Mouse (Mus musculus): Measurements from ENCODE around the gene Lyar.

Lyar gene

DNA sequence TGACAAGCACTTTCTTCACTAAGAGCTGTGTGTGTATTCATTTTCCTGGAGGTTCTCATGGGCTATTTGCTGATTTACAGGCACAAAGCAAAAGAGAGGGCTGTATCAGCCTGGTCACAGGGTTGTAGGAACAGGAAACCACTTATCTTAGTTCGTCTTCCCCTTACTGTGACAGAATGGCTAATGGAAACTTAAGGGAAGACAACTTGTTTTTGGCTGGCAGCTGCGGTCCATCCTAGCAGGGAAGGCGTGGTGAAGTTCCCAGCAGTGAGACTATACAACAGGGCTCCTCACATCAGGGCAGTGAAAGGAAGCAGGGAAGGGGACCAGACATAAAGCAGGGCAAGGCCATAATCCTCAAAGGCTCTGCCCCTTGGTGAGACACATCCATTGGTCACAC is 35.4 kb downstream of the Lyar start:
- no peak for DNase-seq (ENCODE audit: low read depth)

DNA sequence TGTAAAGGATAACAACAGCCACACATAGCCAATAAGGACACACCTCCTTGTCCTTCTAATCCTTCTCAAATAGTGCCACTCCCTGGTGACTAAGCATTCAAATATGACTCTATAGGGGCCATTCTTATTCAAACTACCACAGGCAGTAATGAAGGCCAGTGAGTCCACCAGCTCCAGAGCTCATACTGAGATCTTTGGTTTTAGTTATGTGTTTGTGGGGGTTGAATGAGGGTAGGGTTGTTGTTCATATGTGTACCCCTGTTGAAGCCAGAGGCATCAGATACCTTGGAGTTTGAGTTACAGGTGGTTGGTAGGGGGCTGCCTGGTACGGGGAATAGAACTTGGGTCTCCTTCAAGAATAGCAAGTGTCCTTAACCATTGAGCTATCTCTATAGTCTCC is 36.3 kb downstream of the Lyar start:
- no peak for DNase-seq (ENCODE audit: low read depth)

GRCm38 (mm10) chr5:38258034-38258772 is 37.9 kb downstream of the Lyar start:
- no peak for DNase-seq (ENCODE audit: low read depth)

GRCm38 (mm10) chr5:38258773-38259146 is 38.5 kb downstream of the Lyar start:
- DNase-seq (ENCODE audit: low read depth) = no peak

DNA sequence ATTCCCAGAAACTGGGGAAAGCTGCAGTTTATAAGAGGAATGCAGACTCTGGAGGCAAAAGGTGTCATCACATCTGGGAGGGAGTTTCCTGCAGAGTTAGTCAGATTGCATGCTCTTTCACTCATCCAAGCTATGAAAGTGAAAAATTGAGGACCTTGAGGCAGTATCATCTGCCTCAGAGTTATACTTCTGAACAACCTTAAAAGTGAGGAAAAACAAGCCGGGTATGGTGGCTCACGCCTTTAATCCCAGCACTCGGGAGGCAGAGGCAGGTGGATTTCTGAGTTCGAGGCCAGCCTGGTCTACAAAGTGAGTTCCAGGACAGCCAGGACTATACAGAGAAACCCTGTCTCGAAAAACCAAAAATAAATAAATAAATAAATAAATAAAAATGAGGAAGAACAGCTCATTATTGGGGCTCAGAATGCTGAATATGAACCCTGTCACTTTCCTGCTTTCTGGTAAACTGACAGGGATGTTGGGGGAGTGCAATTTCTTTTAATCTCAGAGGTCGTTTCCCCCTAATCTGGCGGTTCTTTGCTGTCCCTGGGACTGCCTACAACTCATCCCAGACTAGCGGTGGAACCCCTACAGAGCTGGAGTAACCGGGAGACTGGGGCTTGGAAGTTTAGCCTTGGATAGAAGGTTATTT is 39.3 kb downstream of the Lyar start:
- DNase-seq (ENCODE audit: low read depth) = no peak

- DNase-seq (ENCODE audit: low read depth) = peak; percentile 20
These were observed 39.9 kb downstream of the Lyar start, which contains the start of gene Tmem128 for GRCm38 (mm10) chr5:38260107-38260682. Gene Tmem128 (plus strand): TSS chr5:38260185.

GRCm38 (mm10) chr5:38270942-38271341 is 50.7 kb downstream of the Lyar start:
- no peak for DNase-seq (ENCODE audit: low read depth)

- peak; percentile 4 for DNase-seq (ENCODE audit: low read depth)
These were observed 53.6 kb downstream of the Lyar start for GRCm38 (mm10) chr5:38273831-38274230.

DNA sequence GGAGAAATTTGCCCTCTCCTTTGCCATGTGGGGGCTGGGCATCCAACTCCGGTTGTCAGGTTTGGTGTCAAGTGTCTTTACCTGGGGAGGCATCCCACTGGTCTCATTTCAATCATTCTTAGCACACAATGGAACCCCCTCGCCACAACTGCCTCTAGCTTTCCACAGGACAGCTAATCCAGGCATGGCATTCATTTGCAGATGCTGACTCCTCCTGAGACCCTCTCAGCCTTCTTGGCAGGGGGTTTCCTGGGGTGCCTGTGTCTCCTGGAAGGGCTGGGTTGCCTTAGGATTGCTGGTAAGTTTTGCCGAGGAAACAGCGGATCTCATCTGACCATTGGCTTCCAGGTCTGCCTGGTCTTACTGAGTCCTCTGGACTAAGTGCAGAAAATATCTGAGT is 55.5 kb downstream of the Lyar start, which contains the start of gene Otop1:
Gene Otop1 (plus strand): TSS at position 202 of the 400 bp plus-strand sequence.
- DNase-seq (ENCODE audit: low read depth) = no peak

- DNase-seq (ENCODE audit: low read depth) = no peak
These were observed 56.2 kb downstream of the Lyar start for GRCm38 (mm10) chr5:38276451-38276850.

GRCm38 (mm10) chr5:38277098-38277866 is 57.0 kb downstream of the Lyar start:
- DNase-seq (ENCODE audit: low read depth) = no peak

DNA sequence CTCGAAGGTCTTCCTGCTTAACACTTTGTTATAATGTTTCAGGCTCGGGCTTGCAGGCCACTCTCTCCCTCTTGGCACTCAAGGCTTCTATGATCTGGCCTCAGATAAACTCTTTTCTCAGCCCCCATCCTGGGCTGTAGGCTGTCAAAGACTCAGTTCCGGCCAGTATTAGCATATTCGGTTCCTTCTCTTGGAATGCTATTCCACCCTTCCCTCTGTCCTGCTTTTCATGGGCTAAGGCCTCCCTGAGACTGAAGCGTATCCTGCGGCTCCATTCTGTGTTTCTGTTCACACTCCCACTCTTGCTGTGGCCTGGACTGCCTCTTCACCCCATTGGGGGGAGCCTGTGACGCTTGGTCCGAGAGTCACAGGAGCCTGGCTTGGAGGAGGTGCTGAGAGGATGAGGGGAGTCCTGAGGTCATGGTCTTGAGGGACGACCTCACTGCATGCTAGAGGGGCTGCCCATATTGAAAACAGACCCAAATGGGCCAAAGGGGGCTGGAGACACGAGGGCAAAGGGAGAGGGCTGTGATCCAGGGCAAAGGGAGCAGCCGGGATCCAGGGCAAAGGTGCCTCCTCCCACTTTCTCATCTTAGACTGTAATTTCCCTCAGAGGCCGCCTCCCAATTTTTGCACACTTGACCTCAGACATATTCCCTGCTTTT is 57.8 kb downstream of the Lyar start:
- no peak for DNase-seq (ENCODE audit: low read depth)

- DNase-seq (ENCODE audit: low read depth) = no peak
These were observed 59.8 kb downstream of the Lyar start for GRCm38 (mm10) chr5:38280075-38280474.
